Mouse (Mus musculus): ENCODE measurements at regions not wholly inside any gene's neighbourhood (a gene's known extent, or its start where the extent isn't known, plus 50 kb on each side); places are given as distances from the start of the nearest gene placed in this dataset.

DNA sequence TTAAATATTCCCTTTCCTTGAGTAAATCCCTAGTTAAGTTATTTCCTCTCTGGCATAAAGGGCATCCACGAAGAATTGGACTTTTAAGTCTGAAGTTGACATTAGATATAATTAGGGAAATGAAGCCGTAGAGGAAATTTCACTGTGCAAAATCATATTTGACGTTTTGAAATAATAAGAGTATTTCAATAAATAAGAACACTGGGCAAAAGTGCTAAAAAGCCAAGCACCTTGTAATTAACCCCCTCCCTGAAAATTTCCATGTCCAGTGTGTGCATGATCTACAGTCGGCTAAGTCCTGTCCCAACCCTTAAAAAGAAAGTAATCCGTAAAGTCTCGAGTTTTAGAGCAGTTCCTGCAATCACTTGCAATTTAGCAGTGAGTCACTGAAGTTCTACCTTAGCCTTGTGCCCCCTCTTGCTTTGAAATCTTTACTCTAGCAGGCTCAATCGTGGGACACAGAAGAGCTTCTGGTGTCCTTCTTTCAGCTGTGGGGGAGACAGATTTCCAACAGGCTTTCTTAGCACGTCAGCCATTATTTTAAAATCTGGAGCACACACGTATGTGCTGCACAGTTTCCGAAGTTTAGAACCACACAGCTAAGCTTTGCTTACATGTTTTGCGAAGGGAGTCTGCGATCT, 69.5 kb upstream of the Ppara start:
- Histone ChIP-seq H3K4me3 (ENCODE audit: control insufficient read depth, low read depth, low read length) (no peak overlapping the region), H3K27ac (ENCODE audit: control insufficient read depth, insufficient read depth, low read depth, low read length) (peak overlapping the region; percentile 34), H3K4me1 (ENCODE audit: control insufficient read depth, insufficient read depth, low read length) (peaks cover 7% of the 10 kb centered on the region), H3K36me3 (ENCODE audit: control insufficient read depth, insufficient read depth, low read length) (no peaks in the 10 kb centered on the region), H3K27me3 (ENCODE audit: control insufficient read depth, insufficient read depth, low read length) (no peaks in the 10 kb centered on the region)
- no peak for TF ChIP-seq POLR2A (IDR thresholded peaks at IDR 0.05; ENCODE audit: control insufficient read depth, low read depth, low read length)
- TF ChIP-seq CTCF (IDR thresholded peaks at IDR 0.05; ENCODE audit: control insufficient read depth, insufficient read depth, insufficient replicate concordance, low read depth, low read length), result no peak

DNA sequence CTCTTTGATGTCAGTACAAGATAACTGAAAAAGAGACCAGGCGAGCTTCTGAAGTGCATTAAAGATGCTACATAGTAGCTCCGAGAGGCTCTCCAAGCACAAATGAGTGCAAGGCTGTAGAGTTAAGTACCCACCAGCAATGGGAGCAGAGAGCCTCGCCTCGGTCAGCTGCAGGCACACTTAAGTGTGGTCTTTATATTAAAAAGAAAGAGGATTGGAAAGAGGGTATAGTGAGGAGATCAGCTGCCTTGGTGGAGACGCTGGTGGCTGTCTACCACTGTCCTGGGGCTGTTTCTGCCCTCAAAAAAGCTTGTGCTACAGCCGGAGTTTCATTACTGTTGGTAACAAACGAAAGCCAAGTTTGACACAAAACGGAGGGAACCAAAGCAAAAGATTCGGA, 68.3 kb upstream of the Ppara start:
- no peaks in the 10 kb centered on the region for H3K36me3 ChIP-seq (ENCODE audit: control insufficient read depth, insufficient read depth, low read length)
- H3K4me3 ChIP-seq (ENCODE audit: control insufficient read depth, low read depth, low read length), result no peak overlapping the region
- TF ChIP-seq POLR2A (IDR thresholded peaks at IDR 0.05; ENCODE audit: control insufficient read depth, low read depth, low read length), result no peak
- no peak for TF ChIP-seq CTCF (IDR thresholded peaks at IDR 0.05; ENCODE audit: control insufficient read depth, insufficient read depth, insufficient replicate concordance, low read depth, low read length)
- H3K4me1 ChIP-seq (ENCODE audit: control insufficient read depth, insufficient read depth, low read length), result peaks cover 7% of the 10 kb centered on the region
- H3K27ac ChIP-seq (ENCODE audit: control insufficient read depth, insufficient read depth, low read depth, low read length), result peak overlapping the region; percentile 85
- H3K27me3 ChIP-seq (ENCODE audit: control insufficient read depth, insufficient read depth, low read length), result no peaks in the 10 kb centered on the region

GRCm38 (mm10) chr15:85667381-85667791, 67.4 kb upstream of the Ppara start:
- H3K27ac ChIP-seq (ENCODE audit: control insufficient read depth, insufficient read depth, low read depth, low read length), result peak overlapping the region; percentile 84
- peaks cover 9% of the 10 kb centered on the region for H3K4me1 ChIP-seq (ENCODE audit: control insufficient read depth, insufficient read depth, low read length)
- no peaks in the 10 kb centered on the region for H3K36me3 ChIP-seq (ENCODE audit: control insufficient read depth, insufficient read depth, low read length)
- H3K4me3 ChIP-seq (ENCODE audit: control insufficient read depth, low read depth, low read length), result peak overlapping the region; percentile 15; the same call in 1 of the 2 replicates
- no peaks in the 10 kb centered on the region for H3K27me3 ChIP-seq (ENCODE audit: control insufficient read depth, insufficient read depth, low read length)
- TF ChIP-seq POLR2A (IDR thresholded peaks at IDR 0.05; ENCODE audit: control insufficient read depth, low read depth, low read length) (no peak), CTCF (IDR thresholded peaks at IDR 0.05; ENCODE audit: control insufficient read depth, insufficient read depth, insufficient replicate concordance, low read depth, low read length) (no peak)

- no peaks in the 10 kb centered on the region for H3K27me3 ChIP-seq (ENCODE audit: control insufficient read depth, insufficient read depth, low read length)
- no peaks in the 10 kb centered on the region for H3K36me3 ChIP-seq (ENCODE audit: control insufficient read depth, insufficient read depth, low read length)
- no peak for TF ChIP-seq CTCF (IDR thresholded peaks at IDR 0.05; ENCODE audit: control insufficient read depth, insufficient read depth, insufficient replicate concordance, low read depth, low read length)
- TF ChIP-seq POLR2A (IDR thresholded peaks at IDR 0.05; ENCODE audit: control insufficient read depth, low read depth, low read length), result no peak
- H3K4me3 ChIP-seq (ENCODE audit: control insufficient read depth, low read depth, low read length), result no peak overlapping the region
- H3K27ac ChIP-seq (ENCODE audit: control insufficient read depth, insufficient read depth, low read depth, low read length), result peak overlapping the region; percentile 84
- H3K4me1 ChIP-seq (ENCODE audit: control insufficient read depth, insufficient read depth, low read length), result peaks cover 9% of the 10 kb centered on the region
Observed at GRCm38 (mm10) chr15:85667906-85668590, 66.7 kb upstream of the Ppara start.

DNA sequence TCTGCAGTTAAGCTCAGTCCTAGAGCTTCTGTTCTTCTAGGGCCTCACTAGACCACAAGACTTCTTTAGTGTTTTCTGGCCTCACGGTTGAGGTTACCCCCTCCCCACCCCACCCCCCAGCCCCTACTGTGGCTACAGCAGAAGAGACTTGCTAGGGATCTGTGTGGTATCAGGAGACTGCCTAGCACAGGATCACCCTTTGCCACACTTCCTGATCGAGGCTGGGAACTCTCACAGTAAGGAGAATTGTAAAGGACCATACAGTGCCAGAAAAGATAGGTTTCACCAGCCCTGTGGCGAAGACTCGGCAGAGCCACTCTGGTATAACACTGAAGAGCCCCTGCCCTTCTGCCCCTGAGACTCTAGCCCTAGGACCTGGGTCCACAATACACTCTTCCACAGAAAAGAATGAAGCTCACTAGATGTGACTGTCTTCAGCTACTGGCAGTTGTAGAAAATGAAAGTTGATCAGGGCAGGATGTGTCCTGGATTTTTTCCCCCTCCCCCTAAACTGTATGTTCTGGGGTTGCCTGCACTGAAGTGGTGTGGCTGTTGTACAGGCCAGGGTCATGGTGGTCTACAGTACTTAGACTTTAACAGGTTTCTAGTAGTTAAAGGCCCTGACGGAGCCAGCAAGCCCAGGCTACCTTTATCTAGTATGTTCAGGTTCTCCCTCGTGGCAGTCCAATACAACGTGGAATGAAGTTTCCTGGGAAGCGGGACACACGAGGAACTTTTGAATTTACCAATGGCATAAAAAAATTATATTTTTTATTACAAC, 65.7 kb upstream of the Ppara start:
- TF ChIP-seq POLR2A (IDR thresholded peaks at IDR 0.05; ENCODE audit: control insufficient read depth, low read depth, low read length) (no peak), CTCF (IDR thresholded peaks at IDR 0.05; ENCODE audit: control insufficient read depth, insufficient read depth, insufficient replicate concordance, low read depth, low read length) (no peak)
- no peaks in the 10 kb centered on the region for H3K27me3 ChIP-seq (ENCODE audit: control insufficient read depth, insufficient read depth, low read length)

GRCm38 (mm10) chr15:85669652-85670175, 65.1 kb upstream of the Ppara start:
- Histone ChIP-seq H3K27me3 (ENCODE audit: control insufficient read depth, insufficient read depth, low read length) (no peaks in the 10 kb centered on the region), H3K27ac (ENCODE audit: control insufficient read depth, insufficient read depth, low read depth, low read length) (peak overlapping the region; percentile 90), H3K36me3 (ENCODE audit: control insufficient read depth, insufficient read depth, low read length) (no peaks in the 10 kb centered on the region), H3K4me1 (ENCODE audit: control insufficient read depth, insufficient read depth, low read length) (peaks cover 9% of the 10 kb centered on the region), H3K4me3 (ENCODE audit: control insufficient read depth, low read depth, low read length) (peak overlapping the region; percentile 84)
- TF ChIP-seq POLR2A (IDR thresholded peaks at IDR 0.05; ENCODE audit: control insufficient read depth, low read depth, low read length) (peak; percentile 51; the same call in 1 of the 2 replicates), CTCF (IDR thresholded peaks at IDR 0.05; ENCODE audit: control insufficient read depth, insufficient read depth, insufficient replicate concordance, low read depth, low read length) (no peak)

More for the DNA sequence above, 65.7 kb upstream of the Ppara start:
- H3K4me1 ChIP-seq (ENCODE audit: control insufficient read depth, insufficient read depth, low read length), result peaks cover 9% of the 10 kb centered on the region
- H3K27ac ChIP-seq (ENCODE audit: control insufficient read depth, insufficient read depth, low read depth, low read length), result peak overlapping the region; percentile 79
- H3K4me3 ChIP-seq (ENCODE audit: control insufficient read depth, low read depth, low read length), result no peak overlapping the region
- H3K36me3 ChIP-seq (ENCODE audit: control insufficient read depth, insufficient read depth, low read length), result no peaks in the 10 kb centered on the region
